ENCODE assay signal across 11 mouse cellular contexts in genomic region chr4:44513981-44514380, GRCm38 (mm10).
"Had no signal": no experiment of that assay in that cellular context is flagged by ENCODE, and none has a peak within 500 bp of the region (broad histone marks: within the 10 kb centered on the region; RNA-seq: fewer than 3 reads in every experiment).

No protein-coding gene starts in this region.

- H3K9me3 ChIP-seq: liver, embryonic 13.5 days had no signal

- H3K4me1 ChIP-seq: liver, embryonic 13.5 days had no signal

- H3K36me3 ChIP-seq: liver, embryonic 13.5 days had no signal

- H3K4me2 ChIP-seq: liver, embryonic 13.5 days; midbrain, embryonic 11.5 days had no signal

- DNase-seq: layer of hippocampus, postnatal 36 days; liver, embryonic 13.5 days; lung, adult 2 months; lung, postnatal 14 days; lung, postnatal 4 days; midbrain, embryonic 14.5 days; thymus, adult 18-20 months; thymus, postnatal 36 days had no signal

- H3K9ac ChIP-seq: liver, embryonic 13.5 days had no signal

- ATAC-seq: intestine, postnatal 0 days had no signal

- H3K27ac ChIP-seq: left cerebral cortex, adult 2 months; liver, embryonic 13.5 days had no signal

- H3K27me3 ChIP-seq: liver, embryonic 13.5 days had no signal

- H3K4me3 ChIP-seq: left cerebral cortex, adult 2 months; liver, embryonic 13.5 days had no signal
